Mouse (Mus musculus) CH12.LX (cell line): Measurements from ENCODE around the gene Frmd4a. TPM values are rescaled to one million over a fixed set of nuclear protein-coding genes. Genes with fewer than 3 reads are reported as not detected.

Experiments
- DNase-seq: peaks from one replicate; pipeline ENCODE4 v3.0.0-alpha.2; 2013; ENCODE audit errors: extremely low read depth
- H3K27ac ChIP-seq: 2 replicates; pipeline ENCODE4 v1.5.1; 2012; ENCODE audit warnings: low read depth, mild to moderate bottlenecking, control low read depth, moderate library complexity; ENCODE audit not compliant: insufficient read depth
- H3K27me3 ChIP-seq: replicated peaks from 2 replicates; pipeline ENCODE3; 2012; ENCODE audit warnings: inconsistent platforms
- H3K36me3 ChIP-seq, 2 experiments: replicated peaks in 1 of 2; 2 replicates each; pipeline versions ENCODE3 to v1.6.1; 2012; ENCODE audit warnings: inconsistent platforms in 1 of 2, low read length in 1 of 2, mild to moderate bottlenecking in 1 of 2, mixed read lengths in 1 of 2, moderate library complexity in 1 of 2; ENCODE audit not compliant: control insufficient read depth in 1 of 2, insufficient read depth in 1 of 2
- H3K4me1 ChIP-seq, 2 experiments: 2 replicates each; pipeline ENCODE4 v1.6.1; 2012; ENCODE audit warnings: inconsistent platforms in 1 of 2, moderate library complexity in 1 of 2; ENCODE audit not compliant: insufficient read depth in 2 of 2, control insufficient read depth in 1 of 2
- H3K4me2 ChIP-seq: 2 replicates; pipeline ENCODE4 v1.6.1; 2012; ENCODE audit warnings: low read depth, mild to moderate bottlenecking, control low read depth; ENCODE audit not compliant: poor library complexity, insufficient read depth, severe bottlenecking
- H3K4me3 ChIP-seq, 3 experiments: fragments of 150-350 bp in 1 of 3; sonication (generic) in 1 of 3; replicated peaks in 1 of 3; 2 replicates each; pipeline versions ENCODE3 to v1.5.1; 2011 to 2012; ENCODE audit warnings: low read depth in 2 of 3, low read length in 2 of 3, mild to moderate bottlenecking in 2 of 3, moderate library complexity in 2 of 3, control low read depth in 1 of 3, improper control_type of control experiment in 1 of 3, inconsistent platforms in 1 of 3, mixed read lengths in 1 of 3; ENCODE audit not compliant: poor library complexity in 1 of 3
- H3K79me2 ChIP-seq: replicated peaks from 2 replicates; pipeline ENCODE4 v1.6.1; 2012; ENCODE audit warnings: mild to moderate bottlenecking, moderate library complexity; ENCODE audit not compliant: control insufficient read depth, poor library complexity, insufficient read depth, severe bottlenecking; ENCODE audit errors: extremely low read depth
- H3K9ac ChIP-seq: 2 replicates; pipeline ENCODE4 v1.6.1; 2012; ENCODE audit warnings: low read depth, mild to moderate bottlenecking, control low read depth, moderate library complexity; ENCODE audit not compliant: insufficient read depth
- H3K9me3 ChIP-seq: replicated peaks from 2 replicates; pipeline ENCODE3; 2012; ENCODE audit warnings: low read length, inconsistent platforms, mixed read lengths
- CHD2 ChIP-seq: IDR thresholded peaks from 2 replicates; pipeline ENCODE4 v1.6.1; 2011; ENCODE audit warnings: low read length, improper control_type of control experiment
- E2F4 ChIP-seq: IDR thresholded peaks from 2 replicates; pipeline ENCODE4 v1.6.1; 2011; ENCODE audit warnings: low read depth, low read length, improper control_type of control experiment; ENCODE audit not compliant: insufficient replicate concordance
- GABPA ChIP-seq: IDR thresholded peaks from 2 replicates; pipeline ENCODE4 v1.6.1; 2012; ENCODE audit warnings: low read depth, low read length, improper control_type of control experiment, inconsistent platforms; ENCODE audit not compliant: insufficient replicate concordance
- IRF4 ChIP-seq: IDR thresholded peaks from 2 replicates; pipeline ENCODE4 v1.6.1; 2014; ENCODE audit warnings: low read depth, mild to moderate bottlenecking, inconsistent platforms, low read length, improper control_type of control experiment
- JUN ChIP-seq: IDR thresholded peaks from 2 replicates; pipeline ENCODE4 v1.6.1; 2011; ENCODE audit warnings: low read depth, mild to moderate bottlenecking, low read length, improper control_type of control experiment, moderate library complexity; ENCODE audit not compliant: insufficient read depth
- JUND ChIP-seq: conservative IDR thresholded peaks from 2 replicates; pipeline ENCODE4 v1.6.1; 2011; ENCODE audit warnings: low read depth, low read length, improper control_type of control experiment
- KAT2A ChIP-seq: IDR thresholded peaks from 2 replicates; pipeline ENCODE4 v1.6.1; 2012; ENCODE audit warnings: low read length, improper control_type of control experiment, inconsistent platforms; ENCODE audit not compliant: insufficient replicate concordance
- MAFK ChIP-seq: IDR thresholded peaks from 2 replicates; pipeline ENCODE4 v1.6.1; 2011; ENCODE audit warnings: low read length, improper control_type of control experiment; ENCODE audit not compliant: insufficient replicate concordance
- MAX ChIP-seq: IDR thresholded peaks from 2 replicates; pipeline ENCODE4 v1.6.1; 2011; ENCODE audit warnings: low read length, improper control_type of control experiment
- MEF2A ChIP-seq: IDR thresholded peaks from 2 replicates; pipeline ENCODE4 v1.6.1; 2014; ENCODE audit warnings: low read depth, mild to moderate bottlenecking, inconsistent platforms, low read length, improper control_type of control experiment, borderline replicate concordance
- MXI1 ChIP-seq: IDR thresholded peaks from 2 replicates; pipeline ENCODE4 v1.6.1; 2011; ENCODE audit warnings: mild to moderate bottlenecking, low read depth, low read length, improper control_type of control experiment
- PAX5 ChIP-seq: IDR thresholded peaks from 2 replicates; pipeline ENCODE4 v1.6.1; 2012; ENCODE audit warnings: low read length, inconsistent platforms, mixed read lengths
- POLR2A ChIP-seq: IDR thresholded peaks from 2 replicates; pipeline ENCODE4 v1.6.1; 2011; ENCODE audit warnings: low read depth, mild to moderate bottlenecking, improper control_type of control experiment, low read length
- POLR2AphosphoS2 ChIP-seq: IDR thresholded peaks from 2 replicates; pipeline ENCODE4 v1.6.1; 2011; ENCODE audit warnings: low read depth, low read length, improper control_type of control experiment
- SMC3 ChIP-seq: IDR thresholded peaks from 2 replicates; pipeline ENCODE4 v1.6.1; 2011; ENCODE audit warnings: low read depth, low read length, improper control_type of control experiment
- UBTF ChIP-seq: IDR thresholded peaks from 2 replicates; pipeline ENCODE4 v1.6.1; 2012; ENCODE audit warnings: low read depth, mild to moderate bottlenecking, inconsistent platforms, low read length, improper control_type of control experiment, moderate library complexity
- USF1 ChIP-seq: IDR thresholded peaks from 2 replicates; pipeline ENCODE4 v1.6.1; 2014; ENCODE audit warnings: low read depth, mild to moderate bottlenecking, inconsistent platforms, low read length, improper control_type of control experiment
- ZC3H11A ChIP-seq: IDR thresholded peaks from 2 replicates; pipeline ENCODE4 v1.6.1; 2012; ENCODE audit warnings: low read depth, mild to moderate bottlenecking, inconsistent platforms, low read length, improper control_type of control experiment
- ZKSCAN1 ChIP-seq: IDR thresholded peaks from 2 replicates; pipeline ENCODE4 v1.6.1; 2012; ENCODE audit warnings: low read depth, inconsistent platforms, low read length, improper control_type of control experiment, borderline replicate concordance
- ZMIZ1 ChIP-seq: IDR thresholded peaks from 2 replicates; pipeline ENCODE4 v1.6.1; 2012; ENCODE audit warnings: low read depth, mild to moderate bottlenecking, inconsistent platforms, low read length, improper control_type of control experiment
- ZNF384 ChIP-seq: IDR thresholded peaks from 2 replicates; pipeline ENCODE4 v1.6.1; 2012; ENCODE audit warnings: low read depth, low read length, improper control_type of control experiment, inconsistent platforms
- dilution Hi-C: fragments of 300-500 bp; cut with MboI; formaldehyde crosslinking; loops from 2 replicates; pipeline ENCODE4 v1.14.3; 2020; ENCODE audit warnings: low sequenced_read_pairs; ENCODE audit not compliant: extremely low pct_unique_long_range_greater_than_20kb, extremely low pct_ligation_motif_present
- in situ Hi-C: fragments of 300-500 bp; cut with MboI; formaldehyde crosslinking; loops from 3 replicates; pipeline ENCODE4 v1.14.3; 2019; ENCODE audit warnings: low sequenced_read_pairs, low pct_ligation_motif_present, low pct_unique_long_range_greater_than_20kb, mixed read lengths
- polyA plus RNA-seq: library from polyadenylated mRNA; unstranded; fragments of >175 nt; gene quantifications from 2 replicates; pipeline ENCODE4 v1.2.1, GENCODE M21; 2012; ENCODE audit warnings: low read depth; ENCODE audit not compliant: insufficient read length
- total RNA-seq, 2 experiments: library from RNA; depleted of rRNA; stranded (reverse); fragments of 300-350 nt in 1 of 2; fragments of >200 nt in 1 of 2; gene quantifications; 2 replicates each; pipeline ENCODE4 v1.2.3; 2012 to 2014

Frmd4a gene
- total and polyA plus RNA-seq, 3 experiments = 0.13 to 2.0 (median 0.32) TPM

DNA sequence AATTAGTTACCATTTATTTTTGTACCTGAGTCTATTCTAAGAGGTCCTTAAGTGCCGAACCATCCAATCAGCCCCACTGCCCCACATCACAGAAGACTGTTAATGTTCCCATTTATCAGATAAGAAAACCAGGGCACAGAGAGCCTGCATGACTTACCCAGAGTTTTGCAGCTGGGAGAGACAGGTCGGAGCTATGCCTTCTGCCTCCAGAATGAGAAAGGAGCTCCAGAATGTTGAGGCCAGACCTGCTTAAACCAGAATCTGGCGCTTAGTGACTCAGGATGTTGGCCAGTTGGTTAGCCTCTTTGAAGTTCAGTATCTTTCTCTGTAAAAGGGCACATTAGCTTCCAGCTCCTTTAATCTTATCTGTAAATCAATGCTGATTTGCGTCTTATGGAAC lies 422.4 kb downstream of the Frmd4a start:
- no peak for TF ChIP-seq POLR2AphosphoS2
- no peak for TF ChIP-seq E2F4
- TF ChIP-seq GABPA = no peak
- H3K36me3 ChIP-seq = no peaks in the 10 kb centered on the region
- DNase-seq = no peak
- no peak overlapping the region for H3K4me3 ChIP-seq
- dilution Hi-C loops (no loop called here), in situ Hi-C loops (no loop called here)
- no peak overlapping the region for H3K4me2 ChIP-seq
- no peaks in the 10 kb centered on the region for H3K27me3 ChIP-seq
- H3K79me2 ChIP-seq = no peaks in the 10 kb centered on the region
- no peak overlapping the region for H3K27ac ChIP-seq
- no peaks in the 10 kb centered on the region for H3K4me1 ChIP-seq
- H3K9me3 ChIP-seq = no peaks in the 10 kb centered on the region
- no peak overlapping the region for H3K9ac ChIP-seq

DNA sequence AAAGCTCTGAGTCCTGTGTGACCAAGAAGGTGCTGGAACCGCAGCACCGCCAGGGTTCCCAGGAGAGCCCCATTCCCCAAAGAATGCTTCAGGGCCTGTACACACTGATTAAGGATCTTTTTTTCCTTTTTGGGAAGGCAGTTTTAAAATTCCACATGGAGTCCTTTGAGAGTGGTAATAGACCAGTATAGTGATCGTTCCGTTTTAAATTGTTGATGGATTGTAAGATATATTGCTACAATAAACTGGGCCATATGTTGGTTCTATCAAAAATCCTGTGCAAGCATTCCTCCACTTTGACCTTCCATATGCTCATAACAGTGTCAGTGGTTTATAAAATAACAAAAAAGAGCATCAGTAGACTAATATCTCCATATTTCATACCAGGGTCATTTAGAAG lies 424.3 kb downstream of the Frmd4a start:
- H3K9me3 ChIP-seq = no peaks in the 10 kb centered on the region
- in situ Hi-C loops = no loop called here

DNA sequence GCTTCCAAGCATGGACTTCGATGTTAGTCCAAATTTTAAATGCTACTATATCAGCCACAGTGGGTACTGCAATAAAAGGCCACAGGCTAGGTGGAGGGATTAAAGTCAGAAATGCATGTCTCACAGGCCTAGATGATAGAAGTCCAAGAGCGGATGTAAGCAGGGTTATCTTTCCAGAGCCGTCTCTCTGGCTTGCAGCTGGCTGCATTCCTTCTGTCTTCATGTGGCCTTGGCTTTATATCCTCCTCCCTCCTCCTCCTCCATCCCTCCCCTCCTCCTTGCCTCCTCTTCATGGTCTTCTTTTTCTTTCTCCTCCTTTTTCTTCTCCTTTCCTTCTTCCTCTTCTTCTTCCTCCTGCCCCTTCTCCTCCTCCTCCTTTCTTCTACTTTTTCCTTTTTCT lies 427.2 kb downstream of the Frmd4a start:
- no peak for TF ChIP-seq ZC3H11A
- TF ChIP-seq MAX = no peak
- no peak for TF ChIP-seq JUND
- no peak for TF ChIP-seq POLR2A
- TF ChIP-seq JUN = no peak
- no peak for TF ChIP-seq KAT2A
- no peak for TF ChIP-seq MXI1
- no peak for TF ChIP-seq MEF2A
- TF ChIP-seq ZNF384 = no peak
- no peak for TF ChIP-seq UBTF
- TF ChIP-seq IRF4 = no peak
- TF ChIP-seq SMC3 = no peak
- TF ChIP-seq MAFK = no peak
- TF ChIP-seq ZMIZ1 = no peak
- TF ChIP-seq, all 38 proteins: peak for 0
- in situ Hi-C loops = no loop called here
- H3K4me2 ChIP-seq = no peak overlapping the region
- no peaks in the 10 kb centered on the region for H3K36me3 ChIP-seq
- H3K79me2 ChIP-seq = no peaks in the 10 kb centered on the region
- DNase-seq = no peak
- H3K27me3 ChIP-seq = no peaks in the 10 kb centered on the region
- H3K4me1 ChIP-seq = no peaks in the 10 kb centered on the region
- H3K9ac ChIP-seq = no peak overlapping the region
- dilution Hi-C loops = no loop called here
- no peak overlapping the region for H3K27ac ChIP-seq
- no peak overlapping the region for H3K4me3 ChIP-seq
- no peaks in the 10 kb centered on the region for H3K9me3 ChIP-seq

More for the DNA sequence above, 424.3 kb downstream of the Frmd4a start:
- H3K36me3 ChIP-seq = no peaks in the 10 kb centered on the region
- TF ChIP-seq MAX (no peak), POLR2AphosphoS2 (no peak), MEF2A (no peak), ZKSCAN1 (no peak), E2F4 (no peak), PAX5 (no peak), MAFK (no peak), GABPA (no peak), IRF4 (no peak), ZMIZ1 (no peak), CHD2 (no peak), USF1 (no peak), UBTF (no peak), POLR2A (no peak)
- TF ChIP-seq, all 38 proteins: peak for 0
- Histone ChIP-seq H3K27me3 (no peaks in the 10 kb centered on the region), H3K4me2 (no peak overlapping the region), H3K9ac (no peak overlapping the region), H3K4me1 (no peaks in the 10 kb centered on the region), H3K27ac (no peak overlapping the region), H3K79me2 (no peaks in the 10 kb centered on the region), H3K4me3 (no peak overlapping the region)
- dilution Hi-C loops = no loop called here
- no peak for DNase-seq
